Mouse (Mus musculus) embryonic facial prominence, embryonic 10.5 days (tissue): ENCODE measurements around the gene Pip4k2b. TPM values are rescaled to one million over a fixed set of nuclear protein-coding genes. Genes with fewer than 3 reads are reported as not detected.
"Not testable (repeated sequence)": the region's sequence is repeated elsewhere in the genome, so short reads cannot be mapped to it uniquely, and the experiment has no call there.

Experiments
- DNase-seq: peaks from one replicate; pipeline ENCODE4 v3.0.0-alpha.2; 2017; ENCODE audit warnings: low spot score
- H3K27ac ChIP-seq: fragments of 300-500 bp; sonication (generic); replicated peaks from 2 replicates; pipeline ENCODE4 v1.5.1; 2016; ENCODE audit warnings: mild to moderate bottlenecking
- H3K27me3 ChIP-seq: fragments of 300-500 bp; sonication (generic); replicated peaks from 2 replicates; pipeline ENCODE4 v1.6.1; 2016; ENCODE audit warnings: low read depth, mild to moderate bottlenecking; ENCODE audit not compliant: poor library complexity, severe bottlenecking
- H3K36me3 ChIP-seq: fragments of 300-500 bp; sonication (generic); replicated peaks from 2 replicates; pipeline ENCODE4 v1.6.1; 2016; ENCODE audit warnings: mild to moderate bottlenecking, moderate library complexity
- H3K4me1 ChIP-seq: fragments of 300-500 bp; sonication (generic); 2 replicates; pipeline ENCODE4 v1.6.1; 2016
- H3K4me3 ChIP-seq: fragments of 300-500 bp; sonication (generic); 2 replicates; pipeline ENCODE4 v1.5.1; 2016; ENCODE audit warnings: mild to moderate bottlenecking, moderate library complexity
- H3K9me3 ChIP-seq: fragments of 300-500 bp; sonication (generic); 2 replicates; pipeline ENCODE4 v1.6.1; 2016; ENCODE audit warnings: mild to moderate bottlenecking
- WGBS: fragments of 180-500 bp; shearing (Covaris S2); methylation state at CpG from one replicate; pipeline ENCODE4 v1.1.7; 2016; 5-methylcytosine and 5-hydroxymethylcytosine counted together
- polyA plus RNA-seq: library from polyadenylated mRNA; unstranded; fragments of >200 nt; fragmentation: Nextera tagmentation; extraction: Ambion mirVana; gene quantifications from 2 replicates; pipeline ENCODE4 v1.2.1, GENCODE M21; 2016

Pip4k2b gene
- polyA plus RNA-seq, 1 experiment from 2014 or later, result 2.1 TPM

DNA sequence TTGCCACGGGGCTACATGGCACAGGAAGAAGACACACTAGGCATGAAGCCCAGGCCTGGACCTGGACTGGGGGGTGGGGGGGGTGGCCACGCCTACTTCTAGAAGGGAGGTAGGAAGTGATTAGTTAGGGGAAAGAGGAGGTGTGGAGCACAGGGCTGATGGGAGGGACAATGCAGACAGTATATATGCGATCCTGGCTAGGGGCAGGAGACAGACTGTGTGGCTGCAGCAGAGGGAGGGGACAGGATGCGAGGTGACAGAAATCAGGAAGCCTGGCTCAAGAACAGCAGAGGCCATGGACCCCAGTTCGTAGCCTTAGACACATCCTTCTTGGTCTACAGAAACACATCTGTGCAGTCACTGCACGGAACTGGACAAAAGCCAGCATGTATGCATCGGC lies 20.8 kb downstream of the Pip4k2b start:
- no peak overlapping the region for H3K4me3 ChIP-seq
- H3K36me3 ChIP-seq, result peaks cover 100% of the 10 kb centered on the region
- no peaks in the 10 kb centered on the region for H3K27me3 ChIP-seq
- H3K9me3 ChIP-seq, result peaks cover 8% of the 10 kb centered on the region; the same call in 1 of the 2 replicates
- H3K27ac ChIP-seq, result no peak overlapping the region
- H3K4me1 ChIP-seq, result peaks cover 13% of the 10 kb centered on the region
- WGBS, result 82% methylated on average over 7 of the region's 7 CpGs
- DNase-seq, result no peak

DNA sequence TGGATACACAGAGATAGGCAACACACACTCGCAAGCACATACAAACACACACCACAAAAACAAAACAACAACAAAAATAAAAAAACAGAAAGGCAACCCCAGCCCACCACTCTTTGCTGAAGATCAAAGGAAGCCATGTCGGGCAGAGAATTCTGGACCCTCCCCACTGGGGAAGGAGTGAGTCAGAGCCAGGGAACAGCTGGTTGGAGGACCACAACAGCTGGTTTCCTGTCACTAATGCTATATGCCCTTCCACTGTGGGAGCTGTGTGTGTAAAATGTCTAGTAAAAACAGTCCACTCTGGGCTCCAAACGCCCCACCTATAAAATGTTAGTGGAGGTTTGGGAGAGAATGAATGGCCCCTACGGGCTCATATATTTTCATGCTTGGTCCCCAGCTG lies 23.2 kb downstream of the Pip4k2b start:
- Histone ChIP-seq H3K4me3 (no peak overlapping the region), H3K27me3 (no peaks in the 10 kb centered on the region), H3K36me3 (peaks cover 100% of the 10 kb centered on the region), H3K27ac (no peak overlapping the region), H3K4me1 (no peaks in the 10 kb centered on the region), H3K9me3 (peaks cover 8% of the 10 kb centered on the region; the same call in 1 of the 2 replicates)
- WGBS, result 95% methylated on average over 4 of the region's 4 CpGs
- DNase-seq, result no peak

DNA sequence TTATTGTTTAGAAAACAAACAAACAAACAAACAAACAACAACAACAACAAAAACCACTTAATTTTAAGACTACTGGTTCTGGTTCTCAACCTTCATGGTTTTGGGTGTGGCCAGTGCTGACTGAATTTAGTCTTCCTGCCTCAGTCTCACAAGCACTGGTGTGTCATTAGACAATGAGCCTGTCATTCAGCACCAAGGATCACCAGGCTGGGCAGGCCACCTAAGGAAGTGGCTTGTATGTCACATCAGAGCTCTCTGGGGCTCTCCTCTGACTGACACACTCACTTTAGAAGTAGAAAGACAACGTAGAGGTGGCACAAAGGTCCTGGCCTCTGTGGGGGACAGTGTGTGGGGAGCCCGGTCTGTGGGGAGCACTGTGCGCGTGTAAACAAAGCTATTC lies 25.5 kb downstream of the Pip4k2b start:
- no peak for DNase-seq
- peaks cover 100% of the 10 kb centered on the region for H3K36me3 ChIP-seq
- 91% methylated on average over 4 of the region's 4 CpGs for WGBS

DNA sequence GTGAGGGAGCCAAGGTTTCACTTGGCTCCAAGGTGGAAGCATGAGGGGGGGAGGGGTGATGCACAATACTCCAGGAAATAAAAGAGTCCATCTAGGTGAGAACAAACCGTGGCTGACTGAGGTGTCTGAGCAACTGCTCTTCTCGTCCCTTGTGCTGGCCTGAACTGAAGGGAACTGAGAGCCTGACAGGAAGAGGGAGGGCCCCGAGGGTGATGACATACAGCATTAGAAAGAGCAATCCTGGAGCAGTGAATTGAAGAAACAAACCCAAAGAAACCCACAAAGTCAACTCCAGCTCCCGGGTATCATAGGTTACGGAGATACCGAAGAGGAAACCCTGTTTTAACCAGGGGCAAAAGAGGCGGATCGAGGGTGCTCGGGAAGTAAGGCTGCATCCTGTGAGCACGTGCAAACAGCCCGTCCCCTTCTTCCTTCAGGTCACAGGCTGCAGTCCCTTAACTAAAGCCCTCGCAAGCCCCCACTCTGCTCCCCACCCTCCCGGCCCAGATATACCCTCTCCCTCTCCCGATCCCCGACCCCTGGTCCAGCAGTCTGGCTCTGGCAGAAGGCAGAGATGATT lies 26.1 kb downstream of the Pip4k2b start:
- DNase-seq, result no peak
- no peaks in the 10 kb centered on the region for H3K27me3 ChIP-seq
- H3K4me3 ChIP-seq, result no peak overlapping the region; the same call in 1 of the 2 replicates
- H3K27ac ChIP-seq, result no peak overlapping the region
- H3K4me1 ChIP-seq, result no peaks in the 10 kb centered on the region
- H3K9me3 ChIP-seq, result peaks cover 8% of the 10 kb centered on the region; the same call in 1 of the 2 replicates
- 85% methylated on average over 15 of the region's 15 CpGs for WGBS
- peaks cover 100% of the 10 kb centered on the region for H3K36me3 ChIP-seq

More for the DNA sequence above, 25.5 kb downstream of the Pip4k2b start:
- Histone ChIP-seq H3K27me3 (no peaks in the 10 kb centered on the region), H3K27ac (no peak overlapping the region), H3K4me1 (no peaks in the 10 kb centered on the region), H3K9me3 (peaks cover 8% of the 10 kb centered on the region; the same call in 1 of the 2 replicates), H3K4me3 (no peak overlapping the region)

DNA sequence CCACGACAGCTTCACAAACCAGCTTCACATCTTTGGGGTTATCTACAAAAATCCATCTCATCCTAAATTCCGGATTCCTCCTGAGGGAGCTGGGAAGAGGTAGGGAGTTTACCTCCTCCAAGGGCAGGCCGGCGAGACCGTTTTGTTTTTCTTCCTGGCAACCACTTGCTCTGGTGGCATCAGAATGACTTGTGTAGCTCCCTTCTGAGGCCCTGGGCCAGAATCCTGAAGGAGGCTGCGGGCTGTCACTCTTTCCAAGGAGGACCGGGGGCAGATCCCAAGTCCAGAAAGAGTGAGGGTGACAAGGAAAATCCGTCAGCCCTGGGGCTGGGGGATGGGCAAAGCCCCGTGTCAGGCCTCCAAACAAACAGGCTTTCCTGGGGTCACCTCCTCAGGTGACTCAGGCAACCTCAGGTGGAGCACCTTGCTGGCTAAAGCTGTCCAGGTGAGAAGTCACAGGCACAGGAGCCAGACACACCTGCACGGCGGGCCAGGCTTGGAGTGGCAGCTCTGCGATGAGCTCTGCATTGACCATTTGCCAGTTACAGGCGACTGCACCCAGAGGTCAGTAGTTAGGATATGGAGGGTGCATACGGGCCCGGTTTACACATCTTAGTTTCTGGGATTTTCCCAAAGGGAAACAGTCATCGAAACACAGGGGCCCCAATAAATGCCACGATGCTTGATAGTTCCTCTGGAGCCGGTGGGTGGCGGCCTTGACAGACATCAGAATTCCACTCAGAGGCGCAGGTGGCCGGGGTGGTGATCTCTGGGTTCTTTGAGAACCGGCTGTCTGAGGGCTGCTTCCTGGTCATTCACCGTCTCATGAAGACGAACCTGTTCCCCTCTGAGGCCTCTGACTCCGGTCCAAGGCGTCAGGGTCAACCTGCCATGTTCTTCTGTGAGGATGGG lies 26.9 kb downstream of the Pip4k2b start:
- no peak for DNase-seq
- 86% methylated on average over 26 of the region's 26 CpGs for WGBS
- Histone ChIP-seq H3K4me3 (no peak overlapping the region; the same call in 1 of the 2 replicates), H3K9me3 (peaks cover 8% of the 10 kb centered on the region; the same call in 1 of the 2 replicates), H3K4me1 (no peaks in the 10 kb centered on the region), H3K27ac (no peak overlapping the region), H3K27me3 (no peaks in the 10 kb centered on the region), H3K36me3 (peaks cover 100% of the 10 kb centered on the region)

DNA sequence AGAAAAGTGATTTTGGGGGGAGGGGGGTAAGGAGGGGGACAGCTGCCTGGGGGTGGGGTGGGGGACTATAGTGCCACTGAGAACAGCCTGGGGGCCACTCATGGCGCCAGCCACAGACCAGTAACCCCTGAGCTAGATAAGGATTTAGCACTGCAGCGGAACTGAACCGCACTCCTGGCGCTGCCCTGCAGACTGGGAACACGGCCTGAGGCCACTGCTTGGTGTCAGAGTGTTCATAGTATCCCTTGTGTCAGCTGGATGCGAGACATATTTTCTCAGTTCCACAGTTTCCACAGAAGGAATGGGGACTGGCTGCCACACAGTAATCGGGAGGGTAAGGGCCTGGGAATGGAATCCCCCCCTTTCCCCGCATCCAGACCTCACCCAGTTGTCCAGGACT lies 28.5 kb downstream of the Pip4k2b start:
- H3K27me3 ChIP-seq, result no peaks in the 10 kb centered on the region
- 90% methylated on average over 8 of the region's 8 CpGs for WGBS
- no peak overlapping the region for H3K4me3 ChIP-seq
- H3K4me1 ChIP-seq, result no peaks in the 10 kb centered on the region
- no peak overlapping the region for H3K27ac ChIP-seq
- no peak for DNase-seq
- H3K36me3 ChIP-seq, result peaks cover 100% of the 10 kb centered on the region
- no peaks in the 10 kb centered on the region for H3K9me3 ChIP-seq

DNA sequence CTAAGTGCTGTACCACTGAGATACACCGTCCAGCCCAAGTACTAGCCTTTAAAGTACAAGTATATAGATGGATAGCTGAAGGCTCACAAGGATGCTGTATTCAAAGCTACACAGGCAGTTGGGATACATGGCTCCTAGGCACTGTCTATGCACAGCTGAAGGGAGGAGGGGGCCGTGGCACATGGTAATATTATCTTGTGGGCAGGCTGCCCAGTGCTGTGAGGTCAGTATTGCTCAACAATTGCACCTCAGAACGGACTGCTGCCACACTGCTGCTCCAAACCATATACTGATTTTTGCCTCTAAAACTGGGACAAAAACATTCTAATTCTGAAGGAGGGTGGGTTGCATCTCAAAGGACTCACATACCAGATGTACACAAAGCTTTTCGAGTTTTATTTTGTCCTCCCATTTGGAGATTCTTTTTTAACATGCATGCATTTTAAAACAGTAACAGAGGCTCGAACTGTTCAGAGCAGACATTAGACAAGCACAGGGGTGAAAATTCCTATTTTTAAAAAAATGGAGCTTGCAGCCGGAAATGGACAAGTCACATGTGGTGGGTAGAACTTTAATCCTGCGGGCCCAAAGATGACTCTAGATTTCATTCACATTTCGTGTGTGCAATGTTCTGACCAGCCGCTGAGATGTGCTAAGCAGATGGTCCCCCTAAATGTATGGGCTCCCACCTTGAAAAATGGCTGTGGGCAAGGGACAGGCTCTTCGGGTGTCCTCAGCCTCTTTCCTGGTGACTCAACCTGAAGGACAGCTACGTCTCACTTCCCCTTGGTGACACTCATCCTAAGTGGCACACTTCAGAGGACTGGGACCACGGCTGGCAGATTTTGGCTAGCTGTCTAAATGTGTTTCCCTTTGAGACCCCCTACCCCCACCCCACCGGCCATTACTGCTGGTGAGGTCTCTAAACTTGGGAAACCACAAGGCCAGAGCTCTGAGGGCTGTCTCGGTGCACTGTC lies 29.4 kb downstream of the Pip4k2b start:
- Histone ChIP-seq H3K27ac (no peak overlapping the region), H3K4me3 (no peak overlapping the region), H3K36me3 (peaks cover 99% of the 10 kb centered on the region), H3K27me3 (no peaks in the 10 kb centered on the region), H3K4me1 (no peaks in the 10 kb centered on the region), H3K9me3 (no peaks in the 10 kb centered on the region)
- 93% methylated on average over 14 of the region's 14 CpGs for WGBS
- DNase-seq, result no peak

DNA sequence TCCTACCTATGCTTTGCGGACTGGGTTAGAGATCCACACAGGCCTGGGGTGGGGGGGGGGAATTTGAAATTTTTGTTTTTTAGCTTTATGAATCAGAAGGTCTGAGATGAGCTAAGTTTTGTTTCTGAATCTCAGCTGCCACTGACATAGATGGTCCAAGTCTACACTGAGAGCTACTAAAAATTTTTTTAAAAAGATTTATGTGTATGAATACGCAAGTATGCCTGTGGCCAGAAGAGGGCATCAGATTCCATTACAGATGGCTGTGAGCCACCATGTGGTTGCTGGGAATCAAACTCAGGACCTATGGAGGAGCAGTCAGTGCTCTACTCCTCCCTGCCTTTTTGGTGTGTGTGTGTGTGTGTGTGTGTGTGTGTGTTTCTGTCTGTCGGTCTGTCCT lies 30.1 kb downstream of the Pip4k2b start:
- H3K36me3 ChIP-seq, result peaks cover 97% of the 10 kb centered on the region
- DNase-seq, result no peak
- 95% methylated on average over 3 of the region's 3 CpGs for WGBS

DNA sequence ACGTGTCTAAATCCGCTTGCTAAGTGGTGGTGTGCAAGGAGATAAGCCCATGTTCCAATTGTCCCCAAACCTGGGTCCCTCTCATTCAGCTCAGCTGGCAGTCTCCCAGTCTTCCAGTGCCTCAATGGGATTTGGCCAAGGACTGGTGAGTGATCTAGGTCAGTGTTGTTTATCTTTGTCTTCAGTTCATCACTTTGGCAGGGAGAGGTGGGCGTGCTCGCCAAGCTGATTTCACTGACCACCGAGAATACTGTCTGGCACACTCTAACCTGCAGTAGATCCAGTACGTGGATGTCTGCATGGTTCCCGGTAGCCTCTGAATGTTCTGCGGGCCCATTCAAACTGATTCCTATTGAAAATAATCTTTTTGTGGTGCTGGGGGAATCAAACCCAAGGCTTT lies 30.6 kb downstream of the Pip4k2b start:
- DNase-seq, result no peak
- WGBS, result 92% methylated on average over 8 of the region's 8 CpGs
- no peaks in the 10 kb centered on the region for H3K27me3 ChIP-seq
- H3K4me1 ChIP-seq, result no peaks in the 10 kb centered on the region
- peaks cover 97% of the 10 kb centered on the region for H3K36me3 ChIP-seq
- no peaks in the 10 kb centered on the region for H3K9me3 ChIP-seq
- no peak overlapping the region for H3K4me3 ChIP-seq
- H3K27ac ChIP-seq, result no peak overlapping the region

More for the DNA sequence above, 30.1 kb downstream of the Pip4k2b start:
- no peaks in the 10 kb centered on the region for H3K9me3 ChIP-seq
- no peak overlapping the region for H3K4me3 ChIP-seq
- H3K27ac ChIP-seq, result no peak overlapping the region
- H3K4me1 ChIP-seq, result no peaks in the 10 kb centered on the region
- H3K27me3 ChIP-seq, result no peaks in the 10 kb centered on the region

DNA sequence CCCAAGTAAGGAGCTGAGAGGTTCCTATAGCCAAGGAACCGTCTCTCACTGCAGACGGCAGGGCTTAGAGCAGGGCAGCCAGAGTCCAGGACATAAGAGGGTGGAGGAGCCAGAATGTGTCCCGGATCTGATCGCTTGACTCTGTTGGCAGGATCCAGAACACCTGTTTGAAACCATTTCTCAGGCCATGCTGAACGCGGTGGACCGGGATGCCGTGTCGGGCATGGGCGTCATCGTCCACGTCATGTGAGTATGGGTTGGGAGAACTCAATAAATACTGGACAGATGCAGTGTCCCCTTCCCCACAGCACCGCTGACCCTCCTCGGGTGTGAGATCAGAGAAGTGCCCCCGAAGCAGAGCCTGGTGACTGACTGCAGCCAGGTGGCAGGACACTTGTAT lies 32.2 kb downstream of the Pip4k2b start:
- H3K36me3 ChIP-seq, result peaks cover 97% of the 10 kb centered on the region
- H3K4me3 ChIP-seq, result no peak overlapping the region; the same call in 1 of the 2 replicates
- 94% methylated on average over 15 of the region's 15 CpGs for WGBS
- no peaks in the 10 kb centered on the region for H3K4me1 ChIP-seq
- H3K9me3 ChIP-seq, result no peaks in the 10 kb centered on the region
- no peaks in the 10 kb centered on the region for H3K27me3 ChIP-seq
- no peak for DNase-seq
- no peak overlapping the region for H3K27ac ChIP-seq

DNA sequence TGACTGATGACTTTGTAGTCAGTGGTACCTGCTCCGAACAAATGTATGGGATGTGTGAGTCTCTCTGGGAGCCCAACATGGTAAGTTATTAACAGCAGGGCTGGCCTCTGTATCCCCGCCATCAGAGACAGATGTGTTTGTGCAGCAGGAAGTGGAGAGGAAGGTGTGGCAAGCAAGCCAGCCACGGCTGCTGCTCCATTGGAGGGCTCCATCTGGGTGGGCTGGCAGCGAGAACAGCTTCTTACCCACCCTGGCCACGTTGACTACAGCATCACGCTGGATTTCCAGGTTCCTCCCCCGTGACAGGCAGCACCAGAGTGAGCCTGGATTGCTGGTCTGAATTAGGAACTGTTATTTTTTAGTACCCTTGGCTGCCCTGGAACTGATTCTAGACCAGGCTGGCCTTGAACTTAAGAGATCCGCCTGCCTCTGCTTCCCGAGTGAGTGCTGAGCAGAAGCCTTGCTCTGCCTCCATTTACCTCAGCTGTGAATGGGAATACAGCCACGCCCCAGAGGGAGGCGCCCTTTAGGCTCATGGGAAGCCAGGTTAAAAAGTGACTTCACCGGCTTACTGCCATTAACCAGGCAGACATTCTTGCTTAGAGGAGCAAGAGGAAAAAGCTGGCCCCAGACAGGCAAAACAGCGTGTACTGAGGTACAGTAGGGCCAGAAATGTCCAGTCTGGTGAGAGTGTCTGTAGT lies 33.2 kb downstream of the Pip4k2b start:
- DNase-seq, result no peak
- Histone ChIP-seq H3K4me1 (no peaks in the 10 kb centered on the region), H3K27me3 (no peaks in the 10 kb centered on the region), H3K27ac (no peak overlapping the region), H3K9me3 (no peaks in the 10 kb centered on the region), H3K36me3 (peaks cover 97% of the 10 kb centered on the region), H3K4me3 (no peak overlapping the region)
- WGBS, result 84% methylated on average over 13 of the region's 13 CpGs

DNA sequence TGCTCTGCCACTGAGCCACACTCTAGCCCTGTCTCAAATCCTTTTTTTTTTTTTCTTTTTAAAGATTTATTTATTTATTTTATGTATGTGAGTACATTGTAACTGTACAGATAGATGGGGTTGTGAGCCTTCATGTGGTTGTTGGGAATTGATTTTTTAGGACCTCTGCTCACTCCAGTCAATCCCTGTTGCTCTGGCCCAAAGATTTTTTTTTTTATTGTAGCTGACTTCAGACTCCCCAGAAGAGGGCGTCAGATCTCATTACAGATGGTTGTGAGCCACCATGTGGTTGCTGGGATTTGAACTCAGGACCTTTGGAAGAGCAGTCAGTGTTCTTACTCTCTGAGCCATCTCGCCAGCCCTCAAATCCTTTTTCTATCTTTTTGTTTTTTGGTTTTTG lies 34.4 kb downstream of the Pip4k2b start:
- DNase-seq, H3K4me1 ChIP-seq, H3K27me3 ChIP-seq, H3K27ac ChIP-seq, H3K9me3 ChIP-seq, H3K4me3 ChIP-seq: not testable (repeated sequence)
- WGBS, result 78% methylated on average over 2 of the region's 2 CpGs
- peaks cover 95% of the 10 kb centered on the region for H3K36me3 ChIP-seq
